Mouse (Mus musculus): ENCODE measurements around the gene Inpp5b.
"Not testable (repeated sequence)": the region's sequence is repeated elsewhere in the genome, so short reads cannot be mapped to it uniquely, and the experiment has no call there.

Gene Inpp5b

DNA sequence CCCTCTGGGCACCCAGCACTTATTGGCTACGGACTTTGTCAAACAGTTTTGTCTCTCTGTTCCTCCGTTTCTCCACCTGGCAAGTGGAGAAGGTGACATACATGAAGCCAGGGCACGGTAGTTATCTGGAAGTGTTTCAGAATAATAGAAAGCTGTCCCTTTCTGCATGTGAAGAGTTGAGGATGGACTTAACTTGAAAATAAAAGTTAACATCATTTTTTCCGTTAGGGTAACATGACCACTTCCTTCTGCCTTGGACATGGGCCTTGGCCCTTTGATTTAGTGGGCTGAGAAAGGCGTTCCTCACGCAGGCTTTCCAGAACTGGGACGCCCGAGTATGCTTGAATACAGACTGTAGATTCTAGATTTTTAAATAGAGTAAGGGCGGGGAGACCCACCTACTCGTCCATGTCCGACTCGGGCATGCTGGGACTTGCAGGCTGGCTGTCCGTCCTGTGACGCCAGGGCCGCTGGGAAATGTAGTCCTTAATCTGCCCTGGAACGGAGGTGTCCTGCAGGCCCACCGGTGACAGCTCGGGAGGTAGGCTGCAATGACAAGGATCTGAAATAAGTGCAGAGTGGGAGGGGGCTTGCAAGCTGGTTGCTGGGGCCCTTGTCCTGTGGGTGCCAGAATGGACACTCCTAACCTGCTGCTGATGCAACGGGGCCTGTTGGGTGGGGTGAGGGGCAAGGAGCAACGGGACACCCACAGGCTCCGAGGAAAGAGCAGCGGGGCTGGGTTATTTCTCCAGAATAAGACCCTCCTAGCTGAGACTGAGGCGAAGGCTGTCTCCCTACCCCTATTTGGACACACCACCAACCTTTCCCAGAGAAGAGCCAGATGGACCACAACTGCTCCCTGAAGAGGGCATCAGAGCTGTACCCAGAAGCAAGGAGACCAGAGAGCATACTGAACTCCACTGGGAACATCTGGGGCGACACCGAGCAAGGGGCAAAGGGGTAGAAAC, at the start of gene Inpp5b:
TSS of gene Inpp5b (plus strand) at position 475 of the 968 bp plus-strand sequence.
- DNase-seq (ENCODE audit: extremely low read depth, insufficient read length, low spot score) = peak; percentile 78

DNA sequence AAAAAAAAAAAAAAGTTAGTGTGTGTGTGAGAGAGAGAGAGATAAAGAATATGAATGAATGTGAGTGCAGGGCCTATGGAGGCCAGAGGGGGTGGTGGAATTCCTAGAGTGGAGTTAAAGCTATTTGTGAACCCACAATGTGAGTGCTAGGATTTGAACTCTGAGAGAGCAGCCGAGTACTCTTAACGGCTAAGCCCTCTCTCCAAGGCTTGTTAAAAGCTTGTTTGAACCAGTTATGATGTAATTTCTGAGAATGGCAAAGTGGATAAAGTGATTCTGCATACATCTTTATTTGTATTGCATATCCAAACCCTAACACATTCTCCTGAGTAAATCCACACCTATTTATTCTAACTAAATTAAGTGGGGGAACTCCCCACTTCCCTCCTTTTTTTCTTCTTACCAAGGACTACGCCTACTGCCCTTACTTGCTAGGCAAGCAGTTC, 49.2 kb upstream of the Inpp5b start:
- no peak for DNase-seq (ENCODE audit: extremely low read depth, insufficient read length, low spot score)

DNA sequence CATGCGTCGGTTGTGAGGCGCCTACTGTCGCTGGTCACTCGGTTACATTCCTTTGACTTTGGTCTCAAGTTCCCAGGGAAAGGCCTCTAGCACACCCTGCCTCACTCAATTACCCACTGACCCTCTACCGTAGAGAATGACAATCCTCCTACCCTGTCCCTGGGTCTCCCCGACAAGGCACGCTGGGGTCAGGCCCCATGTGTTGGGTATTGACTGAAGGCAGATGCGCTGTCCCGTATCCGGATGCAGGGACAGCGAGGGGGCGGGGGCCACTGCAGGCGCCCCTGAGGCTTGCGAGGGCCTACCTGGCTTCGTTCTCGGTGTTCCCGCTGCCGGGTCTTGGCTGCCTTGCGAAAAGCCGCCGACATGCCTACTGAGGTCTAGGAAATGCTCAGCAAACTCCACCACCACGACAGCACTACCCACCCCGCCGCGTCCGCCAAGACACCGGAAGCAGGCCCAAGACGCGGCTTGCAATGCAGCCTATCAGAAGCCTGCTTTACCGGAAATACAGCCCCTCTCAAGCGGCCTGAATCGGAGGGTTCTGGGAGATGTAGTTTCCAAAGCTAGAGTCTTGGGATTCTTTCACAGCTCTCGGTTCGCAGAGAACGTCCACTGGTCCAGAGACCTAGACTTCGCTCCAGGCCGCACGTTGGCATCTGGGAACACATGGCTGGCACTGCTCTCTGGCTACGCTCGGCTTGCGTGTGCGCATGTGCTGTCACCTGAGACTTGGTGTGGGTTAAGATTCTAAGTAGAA, 48.3 kb upstream of the Inpp5b start, which contains the start of gene Utp11:
TSS of gene Utp11 (minus strand) at position 466 of the 760 bp plus-strand sequence.
- peak; percentile 88 for DNase-seq (ENCODE audit: extremely low read depth, insufficient read length, low spot score)

DNA sequence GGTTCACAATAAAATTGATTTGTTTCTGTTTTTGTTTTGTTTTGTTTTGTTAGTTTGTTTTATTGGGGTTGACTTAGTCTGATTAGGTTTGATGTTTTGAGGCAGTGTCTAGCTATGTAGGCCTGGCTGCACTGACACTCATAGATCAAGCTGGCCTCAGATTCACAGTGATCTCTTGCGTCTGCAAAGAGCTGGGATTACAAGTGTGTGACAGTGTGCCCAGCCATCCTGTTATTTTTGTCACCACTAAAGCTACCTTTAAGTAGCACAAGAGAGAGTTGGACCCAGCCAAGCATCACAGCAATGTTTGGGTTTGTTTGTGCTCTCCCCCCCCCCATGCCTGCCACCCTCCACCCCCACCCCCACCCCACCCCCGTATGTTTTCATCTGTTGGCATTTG, 47.1 kb upstream of the Inpp5b start:
- no peak for DNase-seq (ENCODE audit: extremely low read depth, insufficient read length, low spot score)

DNA sequence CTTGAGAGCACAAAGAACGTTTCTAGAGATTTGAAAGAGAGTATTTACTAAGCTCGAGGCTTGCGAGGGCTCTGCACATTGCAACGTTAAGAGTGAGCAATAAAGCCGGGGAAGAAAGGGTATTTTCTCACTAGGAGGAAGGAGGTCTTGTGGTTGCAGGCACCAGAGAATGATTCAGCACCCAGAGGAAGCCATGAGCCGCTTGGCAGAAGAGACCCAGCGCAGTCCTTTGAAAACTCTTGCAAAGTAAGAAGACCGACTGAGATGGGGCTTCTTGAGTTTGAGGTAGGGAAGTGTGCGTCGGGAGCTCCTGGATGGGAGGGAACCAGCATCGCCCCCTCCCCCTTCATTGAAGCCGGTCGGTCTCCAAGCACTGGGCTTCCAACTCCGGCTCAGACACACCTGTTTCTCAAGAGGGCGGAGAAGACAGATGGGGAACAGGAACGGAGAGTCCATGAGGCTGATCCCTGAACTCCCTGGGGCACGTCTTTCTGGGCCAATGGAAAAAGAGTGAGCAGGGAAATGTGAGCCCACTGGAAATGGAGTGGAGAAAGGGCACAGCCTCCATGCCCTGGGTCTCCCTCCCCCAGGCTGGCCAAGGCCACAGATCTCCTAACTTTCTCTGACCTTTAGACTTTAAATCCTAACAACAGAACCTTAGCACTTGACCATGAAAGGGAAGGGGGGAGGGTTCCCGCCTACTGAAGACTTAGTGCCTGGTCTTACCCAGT, 45.7 kb upstream of the Inpp5b start:
- no peak for DNase-seq (ENCODE audit: extremely low read depth, insufficient read length, low spot score)

DNA sequence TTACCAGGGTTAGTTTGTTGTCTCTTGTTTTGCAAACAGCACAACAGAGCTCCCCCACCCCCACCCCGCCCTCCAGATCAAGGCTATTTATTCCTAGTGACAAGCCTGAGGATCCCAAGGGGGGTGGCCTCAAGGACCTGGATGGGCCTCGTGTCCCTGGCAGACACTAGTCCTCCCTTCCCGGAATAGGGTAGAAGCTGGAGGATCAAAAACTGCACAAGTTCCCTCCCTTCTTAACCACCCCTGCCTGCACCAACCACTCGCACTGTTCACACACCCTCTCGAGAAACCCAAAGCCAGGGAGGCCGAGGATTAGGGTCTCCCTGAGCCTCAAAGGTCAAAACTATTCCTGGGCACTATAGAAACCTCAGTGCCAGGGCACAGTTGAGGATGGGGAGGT, 41.9 kb upstream of the Inpp5b start:
- DNase-seq (ENCODE audit: extremely low read depth, insufficient read length, low spot score) = no peak

DNA sequence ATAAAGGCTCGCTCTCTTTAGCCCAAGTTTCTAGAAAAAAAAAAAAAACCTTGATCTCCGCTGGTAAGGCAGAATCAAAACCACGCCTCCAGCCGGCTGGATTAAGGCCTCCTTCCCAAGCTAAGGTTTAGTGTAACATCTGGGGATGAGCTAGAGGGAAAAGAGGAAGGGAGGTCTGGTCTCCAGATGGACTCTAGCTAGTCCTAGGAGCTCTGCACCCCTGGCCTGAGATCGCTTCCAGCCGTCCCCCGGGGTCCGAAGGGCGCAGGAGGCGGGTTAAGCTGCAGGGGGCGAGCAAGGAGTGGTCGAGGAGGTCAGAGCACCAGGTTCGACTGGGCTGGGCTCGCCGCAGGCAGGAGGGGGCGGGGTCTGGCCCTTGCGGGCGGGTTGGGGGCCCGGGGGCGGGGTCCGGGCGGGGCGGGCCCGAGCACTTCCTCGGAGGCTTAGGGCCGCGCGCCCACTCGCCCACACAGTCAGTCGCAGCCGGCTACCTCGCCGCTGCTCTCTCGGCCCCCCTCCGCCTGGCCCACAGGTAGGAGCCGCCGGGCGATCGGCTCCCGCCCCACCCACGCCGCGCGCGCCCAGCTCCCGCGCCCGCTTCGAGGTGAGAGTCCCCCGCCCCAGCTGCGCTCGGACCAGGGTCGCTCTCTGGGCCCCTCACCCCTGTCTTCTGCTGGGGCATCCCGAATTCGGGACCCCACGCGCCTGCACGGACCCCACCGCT, 41.2 kb upstream of the Inpp5b start, which contains the start of gene Fhl3:
TSS of gene Fhl3 (plus strand) at position 454 of the 724 bp plus-strand sequence.
- peak; percentile 88 for DNase-seq (ENCODE audit: extremely low read depth, insufficient read length, low spot score)

DNA sequence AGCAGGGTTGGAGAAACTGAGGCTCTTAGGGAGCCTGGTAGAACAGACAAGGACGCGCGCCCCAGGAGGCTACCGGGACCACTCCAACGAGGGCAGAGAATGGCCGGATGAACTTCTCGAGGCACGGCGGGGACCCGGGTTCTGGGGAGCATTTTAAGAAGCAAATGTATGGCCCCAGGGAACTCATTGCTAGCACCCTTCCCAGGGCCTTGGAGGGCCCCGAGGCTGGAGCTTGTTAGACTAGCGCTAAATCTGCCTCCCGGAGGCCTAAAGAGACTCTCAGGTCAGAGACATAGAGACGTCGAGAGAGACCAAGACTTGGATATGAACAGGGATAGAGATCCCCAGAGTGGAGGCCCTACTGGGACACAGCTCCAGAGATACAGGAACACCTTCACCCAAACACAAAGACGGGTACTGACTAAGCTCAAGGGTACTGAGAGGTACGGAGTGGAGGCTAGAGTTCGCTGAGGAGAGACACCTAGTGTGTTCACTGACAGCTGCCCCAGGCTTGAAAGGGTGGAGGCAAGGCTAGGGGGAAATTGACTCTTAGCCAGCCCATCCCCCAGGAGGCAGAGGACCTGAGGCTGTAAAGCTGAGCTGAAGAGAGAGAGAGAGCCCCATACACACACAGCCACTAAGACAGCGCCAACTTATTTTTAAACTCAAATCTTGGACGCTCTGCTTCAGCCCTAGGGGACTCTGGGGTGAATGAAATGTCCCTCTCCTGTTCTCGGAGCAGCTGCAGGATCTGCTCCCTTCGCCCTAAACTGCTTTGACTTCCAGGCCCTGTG, 40.4 kb upstream of the Inpp5b start:
- no peak for DNase-seq (ENCODE audit: extremely low read depth, insufficient read length, low spot score)

DNA sequence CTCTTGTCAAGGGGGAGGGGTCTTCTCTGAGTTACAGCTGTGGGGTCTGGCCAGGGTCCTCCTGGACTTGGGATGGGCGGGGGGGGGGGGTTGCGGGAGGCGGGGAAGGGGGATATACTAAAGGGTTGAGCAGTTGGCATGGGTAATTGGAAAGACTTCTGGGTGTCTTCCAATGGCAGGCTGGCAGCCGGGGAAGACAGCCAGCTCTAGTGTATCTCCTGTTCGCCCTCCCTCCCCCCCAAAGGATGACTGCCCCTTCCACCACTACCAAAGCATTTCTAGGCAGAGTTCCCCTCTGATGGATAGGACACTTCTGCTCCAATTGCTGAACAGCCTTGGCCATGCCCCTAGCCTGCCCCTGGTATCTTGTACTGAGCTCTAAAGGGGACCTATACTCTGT, 39.7 kb upstream of the Inpp5b start:
- no peak for DNase-seq (ENCODE audit: extremely low read depth, insufficient read length, low spot score)

DNA sequence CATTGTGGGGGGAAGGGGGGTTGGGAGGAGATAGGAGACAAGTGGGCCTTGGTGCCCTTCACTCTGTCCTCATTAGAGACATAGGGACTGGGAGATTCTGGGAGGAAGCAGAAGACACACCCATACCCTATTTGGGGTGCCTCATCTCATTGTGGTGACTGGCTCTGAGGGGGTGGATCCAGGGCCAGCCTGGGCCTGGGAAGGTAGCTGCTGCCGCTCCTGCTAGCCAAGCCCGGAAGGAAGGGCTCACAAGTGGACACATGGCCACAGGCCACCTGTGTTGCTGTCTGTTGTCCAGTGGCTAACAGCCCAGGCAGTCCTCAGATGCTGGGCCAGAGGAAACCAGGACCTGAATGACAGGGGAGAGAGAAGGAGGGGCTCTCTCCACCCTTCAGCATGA, 38.2 kb upstream of the Inpp5b start:
- peak; percentile 68 for DNase-seq (ENCODE audit: extremely low read depth, insufficient read length, low spot score)

DNA sequence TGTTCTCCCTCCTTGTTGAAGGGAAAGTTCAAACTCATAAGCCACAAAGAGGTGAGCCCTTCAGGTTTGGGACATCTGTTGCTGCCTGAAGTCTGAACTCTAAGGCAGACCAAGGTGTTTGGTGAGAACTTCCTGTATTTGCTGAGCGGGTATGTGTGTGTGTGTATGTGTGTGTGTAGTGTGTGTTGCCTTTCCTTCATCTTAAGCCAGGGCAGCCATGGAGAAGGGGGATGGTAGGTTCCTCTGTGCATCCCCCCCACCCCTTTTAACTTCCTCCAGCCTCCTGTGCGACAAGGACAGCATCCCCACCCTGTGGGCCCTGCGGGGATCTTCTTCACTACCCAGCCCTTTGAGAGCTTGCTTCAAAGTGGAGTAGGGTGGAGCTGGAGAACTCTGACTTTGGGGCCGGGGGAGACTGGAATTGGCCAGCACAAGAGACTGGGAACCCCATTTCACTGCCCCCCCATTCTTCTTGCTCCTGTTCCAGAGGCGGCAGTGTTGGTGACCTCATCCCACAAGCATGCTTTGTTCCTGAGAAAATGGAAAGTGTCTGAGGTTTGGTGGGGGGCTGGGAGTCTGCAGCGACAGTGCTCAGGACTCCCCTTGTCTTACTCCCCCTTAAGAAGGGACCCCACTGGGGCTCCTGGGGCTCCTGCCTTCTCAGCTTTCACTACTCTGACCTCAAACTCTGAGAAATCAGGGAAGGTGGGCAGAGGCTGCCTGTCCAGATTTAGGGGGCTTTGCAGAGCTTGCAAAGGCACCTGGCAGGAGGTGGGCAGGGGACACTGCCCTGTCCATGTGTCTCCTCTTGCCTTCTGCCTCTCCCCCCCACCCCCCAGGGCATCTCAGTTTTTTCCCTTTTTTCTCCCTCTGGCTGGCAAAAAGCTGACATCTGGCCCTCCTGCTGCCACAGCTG, 37.5 kb upstream of the Inpp5b start:
- peak; percentile 57 for DNase-seq (ENCODE audit: extremely low read depth, insufficient read length, low spot score)

DNA sequence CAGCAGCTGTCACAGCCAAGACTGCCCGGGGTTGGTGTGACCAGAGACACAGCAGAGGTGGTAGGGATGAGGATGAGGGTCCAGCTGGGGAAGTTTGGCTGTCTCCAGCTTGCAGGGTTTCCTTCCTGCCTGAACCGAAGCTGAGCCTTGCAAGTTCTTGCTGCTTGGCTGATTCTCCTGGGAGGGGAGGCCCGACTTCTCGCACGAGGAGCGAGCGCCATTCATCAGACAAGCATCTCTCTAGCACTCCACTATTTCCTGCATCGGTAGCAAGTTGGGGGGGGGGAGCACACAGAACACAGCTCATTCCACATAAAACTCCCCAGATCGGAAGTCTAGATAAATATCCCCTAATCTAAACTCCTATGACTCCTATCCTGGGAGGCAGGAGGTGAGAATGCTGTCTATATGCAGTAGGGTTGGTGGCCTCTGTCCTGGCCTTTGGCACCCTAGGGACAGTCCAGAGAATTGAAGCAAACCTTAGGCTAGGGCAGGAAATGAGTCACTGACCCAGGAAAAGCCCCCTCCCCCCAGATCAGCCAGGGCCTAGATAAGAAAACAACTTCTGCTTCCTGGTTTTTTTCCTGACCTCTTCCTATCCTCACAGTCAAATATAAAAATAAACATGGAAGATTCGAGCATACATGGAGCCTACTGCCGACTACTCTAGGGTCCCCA, 36.7 kb upstream of the Inpp5b start:
- DNase-seq (ENCODE audit: extremely low read depth, insufficient read length, low spot score) = peak; percentile 55

DNA sequence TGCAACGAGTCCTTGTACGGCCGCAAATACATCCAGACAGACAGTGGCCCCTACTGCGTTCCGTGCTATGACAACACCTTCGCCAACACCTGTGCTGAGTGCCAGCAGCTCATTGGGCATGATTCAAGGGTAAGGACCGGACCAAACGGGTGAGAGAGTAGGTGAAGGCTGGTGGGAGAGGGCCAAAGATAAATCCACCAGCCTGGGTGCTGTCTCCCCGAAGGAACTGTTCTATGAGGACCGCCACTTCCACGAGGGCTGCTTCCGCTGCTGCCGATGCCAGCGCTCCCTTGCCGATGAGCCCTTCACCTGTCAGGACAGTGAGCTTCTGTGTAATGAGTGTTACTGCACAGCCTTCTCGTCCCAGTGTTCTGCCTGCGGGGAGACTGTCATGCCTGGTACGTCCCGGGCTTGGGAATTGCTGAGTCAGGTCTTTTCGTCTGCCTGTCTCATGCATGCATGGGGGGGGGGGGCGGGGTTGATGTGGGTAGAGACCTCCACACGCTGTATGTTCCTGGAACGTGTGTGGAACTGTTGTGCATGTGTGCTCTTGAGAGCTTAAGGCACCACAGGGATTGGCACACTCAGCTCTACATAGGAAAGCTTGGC, 35.9 kb upstream of the Inpp5b start:
- no peak for DNase-seq (ENCODE audit: extremely low read depth, insufficient read length, low spot score)

DNA sequence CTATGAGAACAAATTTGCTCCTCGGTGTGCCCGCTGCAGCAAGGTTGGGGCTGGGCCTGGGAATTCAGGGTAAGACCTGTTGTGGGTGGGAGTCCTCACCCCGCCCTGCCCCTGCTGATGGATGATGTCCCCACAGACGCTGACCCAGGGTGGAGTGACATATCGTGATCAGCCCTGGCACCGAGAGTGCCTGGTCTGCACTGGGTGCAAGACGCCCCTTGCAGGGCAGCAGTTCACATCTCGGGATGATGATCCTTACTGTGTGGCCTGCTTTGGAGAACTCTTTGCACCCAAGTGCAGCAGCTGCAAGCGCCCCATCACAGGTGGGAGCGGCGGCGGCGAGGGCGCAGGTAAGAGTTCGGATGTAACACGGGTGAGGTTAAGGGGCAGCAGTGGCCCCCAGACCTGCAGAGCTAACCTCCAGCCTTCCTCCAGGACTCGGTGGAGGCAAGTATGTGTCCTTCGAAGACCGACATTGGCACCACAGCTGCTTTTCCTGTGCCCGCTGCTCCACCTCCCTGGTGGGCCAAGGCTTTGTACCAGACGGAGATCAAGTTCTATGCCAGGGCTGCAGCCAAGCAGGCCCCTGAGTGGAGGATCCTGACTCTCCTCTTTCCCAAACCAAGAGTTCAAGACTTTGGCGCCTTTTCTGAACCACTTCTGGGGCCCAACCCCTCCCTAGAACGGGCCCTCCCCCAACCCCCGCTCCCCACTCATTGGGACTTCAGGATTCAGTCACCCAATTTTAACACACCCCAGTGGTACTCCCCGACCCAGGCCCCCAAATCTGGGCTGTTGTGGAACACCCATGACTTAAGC, 34.1 kb upstream of the Inpp5b start:
- not testable (repeated sequence) for DNase-seq (ENCODE audit: extremely low read depth, insufficient read length, low spot score)

DNA sequence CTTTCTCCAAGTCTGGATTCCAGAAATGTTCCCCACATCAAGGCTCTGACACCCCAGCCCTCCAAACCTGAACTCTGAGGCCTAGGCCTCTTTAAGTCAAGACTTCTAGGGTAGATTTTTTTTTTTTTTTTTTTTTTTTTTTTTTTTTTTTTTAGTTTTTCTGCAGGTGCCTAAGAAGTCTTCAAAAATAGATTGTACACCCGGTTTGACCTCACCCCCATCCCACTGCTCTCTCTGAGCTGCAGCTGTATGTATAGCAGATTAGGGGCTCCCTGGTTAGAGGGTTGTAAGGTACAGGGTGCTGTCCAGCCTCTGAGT, 33.5 kb upstream of the Inpp5b start:
- not testable (repeated sequence) for DNase-seq (ENCODE audit: extremely low read depth, insufficient read length, low spot score)

All from 3134 (cell line).